Mouse (Mus musculus): Measurements from ENCODE around the gene Dnmbp. TPM values are rescaled to one million over a fixed set of nuclear protein-coding genes. Genes with fewer than 3 reads are reported as not detected.

The Dnmbp gene
- polyA plus RNA-seq, 1 experiment = 53.4 TPM

DNA sequence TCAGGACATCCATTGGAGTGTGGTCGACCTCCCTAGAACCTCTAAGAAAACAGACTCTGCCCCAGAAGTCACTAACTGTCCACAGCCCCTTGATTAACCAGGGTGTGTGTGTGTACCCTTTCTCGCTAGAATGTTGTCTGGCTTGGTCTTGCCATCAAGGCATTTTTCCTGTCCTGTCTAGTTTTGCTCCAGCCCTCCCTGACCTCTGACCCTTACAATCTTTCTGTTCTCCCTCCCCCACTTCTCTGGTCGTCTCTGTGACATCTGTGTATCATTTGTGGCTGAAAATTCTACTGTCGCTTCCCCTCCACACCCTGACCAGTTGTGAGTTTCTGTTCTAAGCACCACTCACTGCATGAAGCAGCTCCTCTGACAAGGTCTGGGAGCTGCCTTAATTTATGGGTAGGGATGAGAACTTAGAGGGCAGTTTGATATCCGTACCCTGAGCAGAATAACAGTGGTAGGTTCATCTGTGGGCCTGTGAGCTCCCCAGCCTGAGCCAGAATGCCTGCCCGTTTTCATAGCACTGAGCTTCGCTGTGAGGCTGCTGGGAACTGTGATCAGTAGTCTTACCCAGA is 94.6 kb downstream of the Dnmbp start:
- no peak overlapping the region for H3K27ac ChIP-seq (ENCODE audit: insufficient read depth, low read depth, low read length)
- H3K4me3 ChIP-seq (ENCODE audit: low read depth, low read length) = no peak overlapping the region
- no peaks in the 10 kb centered on the region for H3K4me1 ChIP-seq (ENCODE audit: control insufficient read depth, insufficient read depth, insufficient read length, low read length)
- 69% methylated on average over 7 of the region's 7 CpGs for WGBS
- no peaks in the 10 kb centered on the region for H3K27me3 ChIP-seq (ENCODE audit: control insufficient read depth, insufficient read depth, low read length)
- no peak for TF ChIP-seq POLR2A (IDR thresholded peaks at IDR 0.05; ENCODE audit: low read depth, low read length)
- TF ChIP-seq CTCF (IDR thresholded peaks at IDR 0.05; ENCODE audit: extremely low read depth, insufficient read length, insufficient replicate concordance, low read depth, low read length) = no peak
- H3K36me3 ChIP-seq (ENCODE audit: control insufficient read depth, insufficient read depth, low read length) = peaks cover 54% of the 10 kb centered on the region

DNA sequence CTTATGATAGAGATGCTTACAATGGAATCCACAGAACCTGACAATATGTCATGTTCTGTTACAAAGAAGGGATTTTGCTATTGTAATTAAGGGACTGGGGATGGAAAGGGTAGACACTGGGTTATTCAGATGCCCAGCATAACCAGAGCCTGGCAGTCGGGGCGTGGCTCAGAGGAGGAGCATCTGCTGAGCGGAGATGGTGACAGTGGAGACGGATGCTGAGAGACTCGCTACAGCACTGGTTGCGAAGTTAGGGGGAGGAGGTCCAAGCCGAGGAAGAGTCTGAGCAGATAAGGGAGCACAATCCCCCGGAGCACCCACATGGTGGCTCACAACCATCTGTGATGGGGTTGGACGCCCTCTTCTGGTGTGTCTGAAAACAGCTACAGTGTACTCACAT is 96.8 kb downstream of the Dnmbp start:
- no peak overlapping the region for H3K27ac ChIP-seq (ENCODE audit: insufficient read depth, low read depth, low read length)
- 86% methylated on average over 9 of the region's 9 CpGs for WGBS
- peaks cover 36% of the 10 kb centered on the region for H3K36me3 ChIP-seq (ENCODE audit: control insufficient read depth, insufficient read depth, low read length)
- no peaks in the 10 kb centered on the region for H3K27me3 ChIP-seq (ENCODE audit: control insufficient read depth, insufficient read depth, low read length)
- no peak overlapping the region for H3K4me3 ChIP-seq (ENCODE audit: low read depth, low read length)
- H3K4me1 ChIP-seq (ENCODE audit: control insufficient read depth, insufficient read depth, insufficient read length, low read length) = no peaks in the 10 kb centered on the region
- TF ChIP-seq CTCF (IDR thresholded peaks at IDR 0.05; ENCODE audit: extremely low read depth, insufficient read length, insufficient replicate concordance, low read depth, low read length) = no peak
- no peak for TF ChIP-seq POLR2A (IDR thresholded peaks at IDR 0.05; ENCODE audit: low read depth, low read length)

DNA sequence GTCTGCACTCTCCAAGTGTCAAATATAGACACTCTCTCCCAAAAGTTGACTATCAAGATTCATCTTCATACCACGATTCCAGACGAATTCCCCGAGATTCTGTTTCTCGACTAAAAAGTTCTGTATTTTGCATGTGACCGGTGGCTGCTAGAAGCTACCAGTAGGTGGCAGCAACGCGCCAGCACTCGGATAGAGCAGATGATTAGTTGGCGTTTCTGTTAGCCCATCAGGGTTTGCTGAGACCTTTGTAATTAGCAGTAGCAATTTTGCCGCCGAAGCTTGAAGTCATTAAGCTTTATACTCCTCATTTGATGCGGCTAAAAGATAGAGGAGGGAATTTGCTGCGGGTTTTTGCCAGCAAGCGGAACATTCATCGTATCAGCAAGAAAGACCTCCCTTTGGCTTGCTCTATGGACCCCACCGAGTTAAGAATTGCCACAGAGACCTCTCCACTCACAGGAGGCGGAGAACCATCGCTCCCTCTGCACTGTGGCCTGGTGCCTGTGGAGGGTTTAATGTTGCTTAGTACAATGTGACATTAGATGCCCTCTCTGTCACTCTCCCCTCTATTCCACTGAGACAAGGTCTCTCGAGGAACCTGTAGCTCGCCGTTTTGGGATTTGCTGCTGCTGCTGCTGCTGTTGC is 107.4 kb downstream of the Dnmbp start:
- WGBS = 41% methylated on average over 21 of the region's 21 CpGs
- H3K4me3 ChIP-seq (ENCODE audit: low read depth, low read length) = no peak overlapping the region
- no peak overlapping the region for H3K27ac ChIP-seq (ENCODE audit: insufficient read depth, low read depth, low read length)
- TF ChIP-seq CTCF (IDR thresholded peaks at IDR 0.05; ENCODE audit: extremely low read depth, insufficient read length, insufficient replicate concordance, low read depth, low read length) = peak; percentile 91; the same call in 1 of the 2 replicates
- no peak for TF ChIP-seq POLR2A (IDR thresholded peaks at IDR 0.05; ENCODE audit: low read depth, low read length)
- H3K36me3 ChIP-seq (ENCODE audit: control insufficient read depth, insufficient read depth, low read length) = peaks cover 75% of the 10 kb centered on the region
- H3K4me1 ChIP-seq (ENCODE audit: control insufficient read depth, insufficient read depth, insufficient read length, low read length) = no peaks in the 10 kb centered on the region
- no peaks in the 10 kb centered on the region for H3K27me3 ChIP-seq (ENCODE audit: control insufficient read depth, insufficient read depth, low read length)

DNA sequence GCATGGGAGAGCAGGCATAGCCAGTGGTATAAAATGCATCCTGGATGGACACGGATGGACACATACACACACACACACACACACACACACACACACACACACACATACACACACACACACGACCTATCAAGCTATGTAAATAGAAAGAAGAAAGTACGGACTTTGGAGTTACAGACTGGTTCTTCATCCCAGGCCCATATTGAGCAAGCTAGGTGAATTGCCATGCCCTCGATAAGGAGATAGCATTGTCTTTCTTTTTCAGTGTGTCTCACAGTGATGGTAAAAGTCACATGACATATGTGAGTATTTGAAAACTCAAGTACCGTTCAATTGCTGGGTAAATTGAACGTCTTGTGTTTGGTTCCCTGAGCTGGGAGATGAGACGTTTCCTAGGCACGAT is 113.1 kb downstream of the Dnmbp start:
- H3K4me3 ChIP-seq (ENCODE audit: low read depth, low read length) = no peak overlapping the region
- peaks cover 4% of the 10 kb centered on the region; the same call in 1 of the 2 replicates for H3K4me1 ChIP-seq (ENCODE audit: control insufficient read depth, insufficient read depth, insufficient read length, low read length)
- peaks cover 72% of the 10 kb centered on the region for H3K36me3 ChIP-seq (ENCODE audit: control insufficient read depth, insufficient read depth, low read length)
- H3K27me3 ChIP-seq (ENCODE audit: control insufficient read depth, insufficient read depth, low read length) = no peaks in the 10 kb centered on the region
- TF ChIP-seq POLR2A (IDR thresholded peaks at IDR 0.05; ENCODE audit: low read depth, low read length) = no peak
- no peak for TF ChIP-seq CTCF (IDR thresholded peaks at IDR 0.05; ENCODE audit: extremely low read depth, insufficient read length, insufficient replicate concordance, low read depth, low read length)
- 0 out of 2 replicates have a peak overlapping the region, but pooled peaks have one; percentile 43 for H3K27ac ChIP-seq (ENCODE audit: insufficient read depth, low read depth, low read length)
- WGBS = 19% methylated on average over 8 of the region's 8 CpGs

DNA sequence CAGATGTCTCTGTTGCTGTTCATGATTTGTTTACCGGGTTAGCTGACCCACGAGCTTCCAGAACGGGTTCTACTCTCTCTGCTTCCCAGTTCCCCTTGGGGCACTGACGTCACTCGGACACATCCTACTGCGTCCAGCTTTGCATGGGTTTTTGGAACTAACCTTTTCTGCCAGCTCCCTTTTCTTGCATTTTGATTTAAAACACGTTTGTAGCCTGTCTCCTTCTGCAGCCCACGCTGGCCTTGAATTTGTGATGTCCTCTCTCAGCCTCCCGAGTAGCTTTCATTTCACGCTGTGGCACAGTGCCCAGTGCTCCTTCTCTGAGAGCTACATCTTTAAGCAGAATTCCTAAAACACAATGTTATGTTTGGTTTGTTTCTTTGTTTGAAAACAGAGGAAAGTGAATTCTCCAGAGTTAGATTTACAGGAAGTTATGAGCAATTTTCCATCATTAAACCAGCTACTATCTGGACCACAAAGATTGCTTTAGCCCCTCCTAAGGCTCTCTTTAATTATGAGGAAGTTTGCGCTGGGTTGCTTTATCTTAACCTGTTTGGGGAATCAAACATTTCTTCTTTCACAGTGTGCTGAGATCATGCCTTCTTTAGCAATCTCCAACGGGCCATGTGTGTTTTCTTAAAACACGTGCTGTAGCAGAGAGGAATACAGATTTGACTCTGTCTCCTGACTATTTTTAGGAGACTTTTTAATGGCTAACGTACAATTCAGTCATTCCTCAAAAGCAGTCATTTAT is 124.2 kb downstream of the Dnmbp start:
- Histone ChIP-seq H3K27ac (ENCODE audit: insufficient read depth, low read depth, low read length) (0 out of 2 replicates have a peak overlapping the region, but pooled peaks have one; percentile 3), H3K4me1 (ENCODE audit: control insufficient read depth, insufficient read depth, insufficient read length, low read length) (peaks cover 22% of the 10 kb centered on the region), H3K27me3 (ENCODE audit: control insufficient read depth, insufficient read depth, low read length) (no peaks in the 10 kb centered on the region), H3K36me3 (ENCODE audit: control insufficient read depth, insufficient read depth, low read length) (peaks cover 64% of the 10 kb centered on the region), H3K4me3 (ENCODE audit: low read depth, low read length) (peak overlapping the region; percentile 26)
- no peak for TF ChIP-seq POLR2A (IDR thresholded peaks at IDR 0.05; ENCODE audit: low read depth, low read length)
- TF ChIP-seq CTCF (IDR thresholded peaks at IDR 0.05; ENCODE audit: extremely low read depth, insufficient read length, insufficient replicate concordance, low read depth, low read length) = no peak
- 18% methylated on average over 14 of the region's 14 CpGs for WGBS

DNA sequence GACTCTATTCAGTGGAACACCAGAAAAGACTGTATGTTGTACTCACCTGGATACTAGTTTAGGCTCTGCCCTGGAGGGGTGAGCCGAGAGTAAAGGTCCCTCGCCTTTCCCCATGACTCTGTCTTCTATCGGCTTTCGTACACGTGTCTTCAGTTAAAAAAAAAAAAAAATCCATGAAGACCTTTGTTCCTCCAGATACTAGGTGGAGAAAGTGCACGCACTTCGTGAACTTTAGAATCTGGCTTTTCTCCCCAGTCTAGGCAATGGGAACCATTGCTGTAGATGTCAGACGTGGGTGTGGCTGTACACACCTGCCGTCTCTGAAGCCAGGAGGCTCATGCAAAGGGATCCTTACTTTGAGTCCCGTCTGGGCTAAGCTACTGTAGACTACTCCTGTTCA is 126.7 kb downstream of the Dnmbp start:
- Histone ChIP-seq H3K27ac (ENCODE audit: insufficient read depth, low read depth, low read length) (peak overlapping the region; percentile 99), H3K36me3 (ENCODE audit: control insufficient read depth, insufficient read depth, low read length) (peaks cover 59% of the 10 kb centered on the region), H3K4me1 (ENCODE audit: control insufficient read depth, insufficient read depth, insufficient read length, low read length) (peaks cover 33% of the 10 kb centered on the region), H3K27me3 (ENCODE audit: control insufficient read depth, insufficient read depth, low read length) (no peaks in the 10 kb centered on the region), H3K4me3 (ENCODE audit: low read depth, low read length) (no peak overlapping the region)
- WGBS = 31% methylated on average over 10 of the region's 10 CpGs
- TF ChIP-seq CTCF (IDR thresholded peaks at IDR 0.05; ENCODE audit: extremely low read depth, insufficient read length, insufficient replicate concordance, low read depth, low read length) (no peak), POLR2A (IDR thresholded peaks at IDR 0.05; ENCODE audit: low read depth, low read length) (no peak)

DNA sequence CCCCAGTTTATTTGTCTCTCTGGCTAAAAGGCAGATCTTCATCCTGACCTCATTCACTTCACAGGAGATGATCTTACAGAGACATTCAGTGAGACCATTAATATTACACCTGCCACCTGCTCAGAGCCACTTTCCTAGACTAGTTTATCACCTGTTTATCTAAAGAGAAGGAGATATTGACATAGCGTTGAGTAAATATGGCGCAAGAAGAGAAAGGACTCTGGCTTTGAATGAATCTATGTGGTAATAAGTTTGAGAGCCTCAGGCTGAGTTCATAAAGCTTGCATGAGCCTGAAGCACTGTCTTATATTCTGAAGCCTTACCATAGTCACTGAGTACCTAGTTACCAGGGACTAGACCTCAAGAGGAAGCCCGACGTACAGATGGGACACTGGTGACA is 128.6 kb downstream of the Dnmbp start:
- peaks cover 58% of the 10 kb centered on the region for H3K36me3 ChIP-seq (ENCODE audit: control insufficient read depth, insufficient read depth, low read length)
- no peak for TF ChIP-seq POLR2A (IDR thresholded peaks at IDR 0.05; ENCODE audit: low read depth, low read length)
- no peak for TF ChIP-seq CTCF (IDR thresholded peaks at IDR 0.05; ENCODE audit: extremely low read depth, insufficient read length, insufficient replicate concordance, low read depth, low read length)
- WGBS = 24% methylated on average over 4 of the region's 4 CpGs

More for the DNA sequence above, 128.6 kb downstream of the Dnmbp start:
- Histone ChIP-seq H3K27me3 (ENCODE audit: control insufficient read depth, insufficient read depth, low read length) (no peaks in the 10 kb centered on the region), H3K4me3 (ENCODE audit: low read depth, low read length) (no peak overlapping the region), H3K4me1 (ENCODE audit: control insufficient read depth, insufficient read depth, insufficient read length, low read length) (peaks cover 34% of the 10 kb centered on the region), H3K27ac (ENCODE audit: insufficient read depth, low read depth, low read length) (peak overlapping the region; percentile 54)

All from small intestine, adult 2 months (tissue).